Mouse (Mus musculus) cortical plate, adult 2 months (tissue): ENCODE measurements around the gene Gm10644.

Experiments
- CTCF ChIP-seq: fragments of 200-500 bp; IDR thresholded peaks from 2 replicates; pipeline ENCODE4 v1.5.1; 2011; ENCODE audit warnings: mild to moderate bottlenecking, control low read depth, low read length; ENCODE audit not compliant: insufficient read depth; ENCODE audit errors: extremely low read depth
- POLR2A ChIP-seq: fragments of 200-500 bp; IDR thresholded peaks from 2 replicates; pipeline ENCODE4 v1.6.1; 2011; ENCODE audit warnings: mild to moderate bottlenecking, low read length, control low read depth; ENCODE audit not compliant: insufficient read depth; ENCODE audit errors: extremely low read depth

DNA sequence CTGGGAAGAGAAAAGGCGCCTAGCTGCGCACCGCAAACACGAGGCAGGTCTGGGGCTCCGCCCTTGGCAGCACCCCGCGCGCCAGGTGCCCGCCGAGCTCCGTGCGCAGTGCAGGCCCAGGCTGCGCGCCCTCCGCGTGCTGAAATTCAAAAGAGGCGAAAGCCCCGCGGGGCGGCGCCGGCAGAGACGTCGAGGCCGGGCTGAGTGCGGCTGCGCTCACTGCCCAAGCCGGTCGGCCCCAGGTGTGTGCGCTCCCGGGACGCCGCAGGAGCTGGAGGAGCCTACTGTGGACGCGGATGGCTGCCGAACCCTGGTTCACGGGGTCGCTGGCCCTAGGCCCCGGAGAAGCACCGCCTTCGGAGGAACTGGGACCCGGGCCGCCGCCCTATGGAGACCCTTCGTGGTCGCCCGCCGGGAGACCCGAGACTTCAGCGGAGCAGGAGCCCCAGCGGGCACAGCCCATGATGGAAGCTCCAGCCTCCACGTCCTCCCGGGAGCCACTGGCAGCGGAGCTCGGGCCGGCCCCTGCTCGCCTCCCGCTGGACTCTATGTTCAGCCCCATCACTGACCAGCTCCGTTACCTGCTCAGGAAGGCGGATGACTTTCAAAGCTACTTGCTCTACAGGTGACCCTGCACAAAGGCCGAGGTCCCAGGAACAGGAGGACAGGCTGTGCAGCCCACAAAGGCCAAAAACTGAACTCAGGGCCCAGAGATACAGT is 46.4 kb upstream of the Gm10644 start, which contains the start of gene 1700067K01Rik:
- TF ChIP-seq CTCF: no peak
- no peak for TF ChIP-seq POLR2A
